Mouse (Mus musculus): ENCODE results near the gene Mcam. TPM values are rescaled to one million over a fixed set of nuclear protein-coding genes. Genes with fewer than 3 reads are reported as not detected.
"Not testable (repeated sequence)": the region's sequence is repeated elsewhere in the genome, so short reads cannot be mapped to it uniquely, and the experiment has no call there.

Gene Mcam
- total RNA-seq, 2 experiments from 2014 or later, result 1.7 TPM; not detected in 1

GRCm38 (mm10) chr9:44108269-44109055, 25.8 kb upstream of the Mcam start:
- no peak for ATAC-seq (replicated peaks; ENCODE audit: poor library complexity, severe bottlenecking)

- peak; percentile 25 for ATAC-seq (replicated peaks; ENCODE audit: poor library complexity, severe bottlenecking)
Measured at GRCm38 (mm10) chr9:44109360-44110095, 24.7 kb upstream of the Mcam start.

- not testable (repeated sequence) for ATAC-seq (replicated peaks; ENCODE audit: poor library complexity, severe bottlenecking)
Measured at GRCm38 (mm10) chr9:44111909-44112308, 22.4 kb upstream of the Mcam start.

GRCm38 (mm10) chr9:44113105-44113789, 21.0 kb upstream of the Mcam start, which contains the start of the genes Gm49380 and Rnf26:
Gm49380 (minus strand) TSS chr9:44113500.
Rnf26 (minus strand) TSS chr9:44113517.
- peak; percentile 95 for ATAC-seq (replicated peaks; ENCODE audit: poor library complexity, severe bottlenecking)

GRCm38 (mm10) chr9:44114453-44114852, 19.8 kb upstream of the Mcam start:
- no peak for ATAC-seq (replicated peaks; ENCODE audit: poor library complexity, severe bottlenecking)

GRCm38 (mm10) chr9:44115599-44115998, 18.7 kb upstream of the Mcam start:
- ATAC-seq (replicated peaks; ENCODE audit: poor library complexity, severe bottlenecking), result no peak

- no peak for ATAC-seq (replicated peaks; ENCODE audit: poor library complexity, severe bottlenecking)
Measured at GRCm38 (mm10) chr9:44116182-44116581, 18.1 kb upstream of the Mcam start.

- ATAC-seq (replicated peaks; ENCODE audit: poor library complexity, severe bottlenecking), result 0 out of 2 replicates have a peak, but pooled peaks have one; percentile 44
Measured at GRCm38 (mm10) chr9:44119011-44119410, 15.3 kb upstream of the Mcam start.

- no peak for ATAC-seq (replicated peaks; ENCODE audit: poor library complexity, severe bottlenecking)
Measured at GRCm38 (mm10) chr9:44119948-44120465, 14.3 kb upstream of the Mcam start.

- ATAC-seq (replicated peaks; ENCODE audit: poor library complexity, severe bottlenecking), result no peak
Measured at GRCm38 (mm10) chr9:44124317-44124716, 10.0 kb upstream of the Mcam start.

- no peak for ATAC-seq (replicated peaks; ENCODE audit: poor library complexity, severe bottlenecking)
Measured at GRCm38 (mm10) chr9:44125026-44125425, 9.2 kb upstream of the Mcam start.

GRCm38 (mm10) chr9:44125546-44126428, 8.5 kb upstream of the Mcam start:
- ATAC-seq (replicated peaks; ENCODE audit: poor library complexity, severe bottlenecking), result peak; percentile 56

- ATAC-seq (replicated peaks; ENCODE audit: poor library complexity, severe bottlenecking), result no peak
Measured at GRCm38 (mm10) chr9:44126746-44127145, 7.5 kb upstream of the Mcam start.

- ATAC-seq (replicated peaks; ENCODE audit: poor library complexity, severe bottlenecking), result 0 out of 2 replicates have a peak, but pooled peaks have one; percentile 1
Measured at GRCm38 (mm10) chr9:44127351-44127801, 6.9 kb upstream of the Mcam start.

- ATAC-seq (replicated peaks; ENCODE audit: poor library complexity, severe bottlenecking), result no peak
Measured at GRCm38 (mm10) chr9:44129633-44130032, 4.6 kb upstream of the Mcam start.

GRCm38 (mm10) chr9:44130034-44130433, 4.2 kb upstream of the Mcam start:
- peak; percentile 49 for ATAC-seq (replicated peaks; ENCODE audit: poor library complexity, severe bottlenecking)

- ATAC-seq (replicated peaks; ENCODE audit: poor library complexity, severe bottlenecking), result no peak
Measured at GRCm38 (mm10) chr9:44130581-44131275, 3.5 kb upstream of the Mcam start.

GRCm38 (mm10) chr9:44131276-44131590, 3.0 kb upstream of the Mcam start:
- ATAC-seq (replicated peaks; ENCODE audit: poor library complexity, severe bottlenecking), result no peak

- ATAC-seq (replicated peaks; ENCODE audit: poor library complexity, severe bottlenecking), result no peak
Measured at GRCm38 (mm10) chr9:44132200-44132599, 2.1 kb upstream of the Mcam start.

Measured in granulocyte monocyte progenitor cell, adult 5-6 weeks (primary cell).